14 mouse cellular contexts compared by ENCODE assay signal in genomic region chr10:24361424-24361823, GRCm38 (mm10).
"Had no signal": no experiment of that assay in that cellular context is flagged by ENCODE, and none has a peak within 500 bp of the region (broad histone marks: within the 10 kb centered on the region; RNA-seq: fewer than 3 reads in every experiment).

No protein-coding gene starts in this region.

- H3K27ac ChIP-seq: layer of hippocampus, adult 2 months; limb, embryonic 12.5 days; liver, embryonic 15.5 days; macrophage; midbrain, embryonic 15.5 days; neural tube, embryonic 12.5 days; stomach, embryonic 15.5 days had no signal

- H3K4me1 ChIP-seq: liver, embryonic 15.5 days; megakaryocyte, embryonic 14.5 days; midbrain, embryonic 15.5 days; neural tube, embryonic 12.5 days; stomach, embryonic 15.5 days had no signal

- H3K4me3 ChIP-seq: layer of hippocampus, adult 2 months; limb, embryonic 12.5 days; liver, embryonic 15.5 days; megakaryocyte, embryonic 14.5 days; midbrain, embryonic 15.5 days; neural tube, embryonic 12.5 days; stomach, embryonic 15.5 days had no signal

- H3K36me3 ChIP-seq: limb, embryonic 12.5 days; liver, embryonic 15.5 days; midbrain, embryonic 15.5 days; neural tube, embryonic 12.5 days; stomach, embryonic 15.5 days had no signal

- H3K9me3 ChIP-seq: limb, embryonic 12.5 days; liver, embryonic 15.5 days; megakaryocyte, embryonic 14.5 days; midbrain, embryonic 15.5 days; neural tube, embryonic 12.5 days; stomach, embryonic 15.5 days had no signal

- H3K27me3 ChIP-seq: limb, embryonic 12.5 days; liver, embryonic 15.5 days; megakaryocyte, embryonic 14.5 days; midbrain, embryonic 15.5 days; neural tube, embryonic 12.5 days; stomach, embryonic 15.5 days had no signal

- DNase-seq: kidney, postnatal 10 days; kidney, postnatal 4 days; liver; lung, adult 2 months; spleen, adult 18-20 months; thymus, postnatal 36 days had no signal
